Mouse (Mus musculus): ENCODE measurements around the gene Vmn2r116. TPM values are rescaled to one million over a fixed set of nuclear protein-coding genes. Genes with fewer than 3 reads are reported as not detected.

Vmn2r116 gene
- total and polyA plus RNA-seq, 3 experiments = not detected

DNA sequence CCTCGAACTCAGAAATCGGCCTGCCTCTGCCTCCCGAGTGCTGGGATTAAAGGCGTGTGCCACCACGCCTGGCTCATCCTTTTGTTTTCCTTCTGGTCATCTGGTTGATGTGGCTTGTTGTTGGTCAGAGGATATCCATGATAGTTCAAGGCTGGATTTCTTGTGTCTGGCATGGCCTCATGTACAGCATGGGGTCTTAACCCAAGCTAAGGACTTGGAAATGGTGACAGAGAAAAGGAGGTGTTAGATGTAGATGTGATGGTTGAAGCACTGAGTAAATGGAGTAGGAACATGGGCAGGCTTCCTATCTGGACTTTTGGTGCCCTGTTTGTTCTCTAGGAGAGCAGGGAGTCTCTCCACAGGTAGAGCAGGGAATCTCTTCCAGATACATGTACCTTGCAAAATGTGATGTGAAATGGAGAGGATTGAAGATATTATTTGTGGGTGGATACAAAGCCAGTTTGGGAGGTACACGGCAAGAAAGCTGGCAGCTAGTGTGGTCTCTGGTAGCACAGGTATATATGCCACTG is 48.8 kb downstream of the Vmn2r116 start:
- Histone ChIP-seq H3K27ac (ENCODE audit: insufficient read depth, low read depth) (no peak overlapping the region), H3K4me2 (ENCODE audit: insufficient read depth, low read depth, poor library complexity, severe bottlenecking) (no peak overlapping the region), H3K9me3 (replicated peaks; ENCODE audit: low read length) (peaks cover 3% of the 10 kb centered on the region), H3K27me3 (replicated peaks) (peaks cover 1% of the 10 kb centered on the region), H3K4me1 (ENCODE audit: control insufficient read depth in 1 of 2, insufficient read depth in 2 of 2) (no peaks in the 10 kb centered on the region), H3K4me3 (replicated peaks in 1 of 3; ENCODE audit: low read depth in 2 of 3, low read length in 2 of 3, poor library complexity in 1 of 3) (no peak overlapping the region), H3K9ac (ENCODE audit: insufficient read depth, low read depth) (no peak overlapping the region), H3K36me3 (replicated peaks in 1 of 2; ENCODE audit: control insufficient read depth in 1 of 2, insufficient read depth in 1 of 2, low read length in 1 of 2) (no peaks in the 10 kb centered on the region), H3K79me2 (replicated peaks; ENCODE audit: control insufficient read depth, extremely low read depth, insufficient read depth, poor library complexity, severe bottlenecking) (no peaks in the 10 kb centered on the region)
- dilution Hi-C loops (cut with MboI; ENCODE audit: extremely low pct_ligation_motif_present, extremely low pct_unique_long_range_greater_than_20kb, low sequenced_read_pairs) (no loop called here), in situ Hi-C loops (cut with MboI; ENCODE audit: low pct_ligation_motif_present, low pct_unique_long_range_greater_than_20kb, low sequenced_read_pairs) (no loop called here)
- TF ChIP-seq TCF12 (IDR thresholded peaks at IDR 0.05; ENCODE audit: low read depth, low read length) = no peak
- DNase-seq (ENCODE audit: extremely low read depth) = no peak

Other genes with a start within 250 kb of the Vmn2r116 start
- gene Zfp40, start 191.4 kb upstream of the Vmn2r116 start, total RNA-seq (2012; rRNA removed) = 3.3 and 4.7 TPM in 2 replicates
- 7.0 and 8.3 TPM in 2 replicates for gene Zfp40, start 191.4 kb upstream of the Vmn2r116 start, total RNA-seq (2014; rRNA removed)
- gene Zfp40, start 191.4 kb upstream of the Vmn2r116 start, polyA plus RNA-seq (2012; ENCODE audit: insufficient read length, low read depth) = 4.2 and 4.4 TPM in 2 replicates
- not detected in 2 replicates for gene Vmn2r114, start 72.1 kb upstream of the Vmn2r116 start, total RNA-seq (2012; rRNA removed)
- gene Vmn2r114, start 72.1 kb upstream of the Vmn2r116 start, total RNA-seq (2014; rRNA removed) = not detected in 2 replicates
- gene Vmn2r114, start 72.1 kb upstream of the Vmn2r116 start, polyA plus RNA-seq (2012; ENCODE audit: insufficient read length, low read depth) = not detected in 2 replicates
- not detected in 2 replicates for gene Vmn2r115, start 40.9 kb upstream of the Vmn2r116 start, total RNA-seq (2012; rRNA removed)
- not detected in 2 replicates for gene Vmn2r115, start 40.9 kb upstream of the Vmn2r116 start, total RNA-seq (2014; rRNA removed)
- gene Vmn2r115, start 40.9 kb upstream of the Vmn2r116 start, polyA plus RNA-seq (2012; ENCODE audit: insufficient read length, low read depth) = not detected in 2 replicates
- not detected in 2 replicates for gene Vmn2r117, start 95.1 kb downstream of the Vmn2r116 start, total RNA-seq (2012; rRNA removed)
- not detected in 2 replicates for gene Vmn2r117, start 95.1 kb downstream of the Vmn2r116 start, total RNA-seq (2014; rRNA removed)
- not detected in 2 replicates for gene Vmn2r117, start 95.1 kb downstream of the Vmn2r116 start, polyA plus RNA-seq (2012; ENCODE audit: insufficient read length, low read depth)
- gene Zfp213, start 179.6 kb downstream of the Vmn2r116 start, total RNA-seq (2012; rRNA removed) = 10.9 and 11.4 TPM in 2 replicates
- 8.5 and 9.4 TPM in 2 replicates for gene Zfp213, start 179.6 kb downstream of the Vmn2r116 start, total RNA-seq (2014; rRNA removed)
- gene Zfp213, start 179.6 kb downstream of the Vmn2r116 start, polyA plus RNA-seq (2012; ENCODE audit: insufficient read length, low read depth) = 7.1 and 8.0 TPM in 2 replicates
- 0.30 TPM in 1 of 2 replicates, not detected in the other for gene Zfp13, start 214.9 kb downstream of the Vmn2r116 start, total RNA-seq (2012; rRNA removed)
- not detected in 2 replicates for gene Zfp13, start 214.9 kb downstream of the Vmn2r116 start, total RNA-seq (2014; rRNA removed)
- gene Zfp13, start 214.9 kb downstream of the Vmn2r116 start, polyA plus RNA-seq (2012; ENCODE audit: insufficient read length, low read depth) = not detected in 2 replicates
- gene Zscan10, start 216.3 kb downstream of the Vmn2r116 start, total RNA-seq (2012; rRNA removed) = not detected in 2 replicates
- gene Zscan10, start 216.3 kb downstream of the Vmn2r116 start, total RNA-seq (2014; rRNA removed) = not detected in 2 replicates
- gene Zscan10, start 216.3 kb downstream of the Vmn2r116 start, polyA plus RNA-seq (2012; ENCODE audit: insufficient read length, low read depth) = not detected in 2 replicates

All from CH12.LX (cell line).